Mouse (Mus musculus) heart, adult 2 months (tissue): ENCODE results near the gene Snrnp35.

Source experiments
- CTCF ChIP-seq: fragments of 200-600 bp; IDR thresholded peaks from 2 replicates; pipeline ENCODE4 v1.8.1; 2022; ENCODE audit warnings: antibody characterized with exemption, mild to moderate bottlenecking, moderate library complexity
- POLR2A ChIP-seq: fragments of 200-500 bp; IDR thresholded peaks from 2 replicates; pipeline ENCODE4 v1.6.1; 2011; ENCODE audit warnings: mild to moderate bottlenecking, low read depth, low read length, control low read depth; ENCODE audit not compliant: insufficient read depth

- TF ChIP-seq POLR2A (0 out of 2 replicates have a peak, but pooled peaks have one; percentile 11), CTCF (peak; percentile 57)
Measured at GRCm38 (mm10) chr5:124440094-124440701, 42.7 kb upstream of the Snrnp35 start.
